Mouse (Mus musculus) forebrain, embryonic 12.5 days (tissue): Measurements from ENCODE around the gene Uvrag. TPM values are rescaled to one million over a fixed set of nuclear protein-coding genes. Genes with fewer than 3 reads are reported as not detected.

Experiments used
- ATAC-seq: fragments of 200-750 bp; cut with Nextera tagmentation; 2 replicates; pipeline ENCODE4 v1.8.0; 2017; ENCODE audit warnings: moderate TSS enrichment; ENCODE audit not compliant: low FRiP score
- H3K27ac ChIP-seq: fragments of 300-500 bp; sonication (generic); 2 replicates; pipeline ENCODE4 v1.5.1; 2016; ENCODE audit warnings: mild to moderate bottlenecking
- H3K27me3 ChIP-seq: fragments of 300-500 bp; sonication (generic); 2 replicates; pipeline ENCODE4 v1.6.1; 2016; ENCODE audit warnings: mild to moderate bottlenecking
- H3K36me3 ChIP-seq: fragments of 300-500 bp; sonication (generic); replicated peaks from 2 replicates; pipeline ENCODE4 v1.6.1; 2016; ENCODE audit warnings: mild to moderate bottlenecking
- H3K4me1 ChIP-seq: fragments of 300-500 bp; sonication (generic); 2 replicates; pipeline ENCODE4 v1.6.1; 2016
- H3K4me2 ChIP-seq: fragments of 300-500 bp; sonication (generic); 2 replicates; pipeline ENCODE4 v1.6.1; 2016; ENCODE audit warnings: mild to moderate bottlenecking, moderate library complexity
- H3K4me3 ChIP-seq: fragments of 300-500 bp; sonication (generic); replicated peaks from 2 replicates; pipeline ENCODE4 v1.5.1; 2016; ENCODE audit warnings: mild to moderate bottlenecking
- H3K9ac ChIP-seq: fragments of 300-500 bp; sonication (generic); 2 replicates; pipeline ENCODE4 v1.6.1; 2016; ENCODE audit warnings: mild to moderate bottlenecking
- H3K9me3 ChIP-seq: fragments of 300-500 bp; sonication (generic); 2 replicates; pipeline ENCODE4 v1.6.1; 2016
- WGBS: fragments of 180-500 bp; shearing (Covaris S2); methylation state at CpG from one replicate; pipeline ENCODE4 v1.1.7; 2016; 5-methylcytosine and 5-hydroxymethylcytosine counted together
- polyA plus RNA-seq: library from polyadenylated mRNA; unstranded; fragments of >200 nt; fragmentation: Nextera tagmentation; extraction: Ambion mirVana; gene quantifications from 2 replicates; pipeline ENCODE4 v1.2.1, GENCODE M21; 2016

The Uvrag gene
- polyA plus RNA-seq, 1 experiment from 2014 or later = 16.1 TPM

DNA sequence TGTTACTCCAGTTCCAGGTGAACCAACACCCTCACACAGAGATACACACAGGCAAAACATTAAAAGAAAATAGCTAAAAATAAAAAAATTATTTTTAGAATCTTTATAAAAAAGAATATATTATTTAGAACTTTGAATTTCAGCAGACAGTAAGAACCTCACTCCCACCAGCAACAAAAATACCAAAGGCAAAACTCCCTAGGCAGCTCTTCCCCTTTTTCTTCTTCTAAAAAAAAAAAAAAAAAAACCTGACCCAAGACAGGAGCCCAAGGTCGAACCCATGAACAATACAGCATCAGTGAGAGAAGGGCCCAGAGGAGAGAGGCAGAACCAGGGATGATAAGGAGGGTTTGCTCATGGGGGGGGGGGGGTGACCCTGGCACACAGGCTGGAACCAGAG, 8.1 kb upstream of the Uvrag start:
- Histone ChIP-seq H3K4me3 (no peak overlapping the region), H3K4me2 (no peak overlapping the region), H3K4me1 (no peaks in the 10 kb centered on the region), H3K9me3 (no peaks in the 10 kb centered on the region), H3K27ac (no peak overlapping the region), H3K9ac (no peak overlapping the region), H3K36me3 (no peaks in the 10 kb centered on the region), H3K27me3 (no peaks in the 10 kb centered on the region)
- WGBS = 61% methylated on average over 1 of the region's 1 CpGs
- no peak for ATAC-seq

DNA sequence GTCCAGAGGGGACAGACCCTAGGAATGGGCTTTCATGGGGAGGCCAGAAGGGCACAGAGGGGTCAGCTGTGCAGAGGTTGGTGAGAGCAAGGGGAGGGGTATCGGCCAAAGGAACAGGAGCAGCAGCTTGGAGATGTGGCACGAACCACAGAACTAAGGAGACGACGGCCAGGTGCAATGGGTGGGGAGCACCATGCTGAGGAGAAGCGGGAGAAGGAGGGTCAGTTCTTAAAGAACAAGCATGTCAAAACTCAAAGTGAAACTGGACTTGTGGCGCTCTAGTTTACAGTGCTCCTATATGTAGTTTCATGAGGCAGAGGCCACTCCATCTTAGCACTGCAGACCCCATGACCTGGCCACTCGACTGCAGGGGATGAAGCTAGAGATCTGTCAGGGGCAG, 6.6 kb upstream of the Uvrag start:
- no peak for ATAC-seq
- H3K4me1 ChIP-seq = no peaks in the 10 kb centered on the region
- no peak overlapping the region for H3K9ac ChIP-seq
- H3K9me3 ChIP-seq = no peaks in the 10 kb centered on the region
- H3K27ac ChIP-seq = no peak overlapping the region
- H3K36me3 ChIP-seq = no peaks in the 10 kb centered on the region
- no peak overlapping the region for H3K4me2 ChIP-seq
- no peak overlapping the region for H3K4me3 ChIP-seq
- 83% methylated on average over 7 of the region's 7 CpGs for WGBS
- H3K27me3 ChIP-seq = no peaks in the 10 kb centered on the region

DNA sequence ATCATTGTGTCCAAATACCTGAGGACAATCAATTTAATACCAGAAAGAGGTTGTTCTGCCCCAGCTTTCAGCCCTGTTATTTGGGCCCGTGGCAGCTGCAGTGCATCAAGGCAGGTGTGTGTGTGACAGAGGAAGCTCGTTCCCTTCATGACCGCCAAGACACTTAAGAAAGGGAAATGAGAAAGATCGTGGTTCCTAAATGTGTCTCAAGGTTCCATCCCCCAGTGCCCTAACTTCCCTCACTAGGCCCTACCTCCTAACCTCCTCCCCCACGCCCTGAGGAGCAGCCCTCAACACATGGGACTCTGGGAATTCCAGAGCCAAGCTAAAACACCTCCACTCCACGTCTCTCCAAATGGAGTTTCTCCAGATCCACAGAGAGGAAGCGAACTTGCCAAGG, 6.0 kb upstream of the Uvrag start:
- WGBS = 82% methylated on average over 7 of the region's 7 CpGs
- 0 out of 2 replicates have a peak, but pooled peaks cover 2% of the 10 kb centered on the region for H3K27me3 ChIP-seq
- no peak for ATAC-seq
- no peak overlapping the region for H3K9ac ChIP-seq
- H3K4me1 ChIP-seq = peaks cover 5% of the 10 kb centered on the region
- no peaks in the 10 kb centered on the region for H3K36me3 ChIP-seq
- no peak overlapping the region for H3K4me2 ChIP-seq
- no peaks in the 10 kb centered on the region for H3K9me3 ChIP-seq
- H3K27ac ChIP-seq = no peak overlapping the region
- H3K4me3 ChIP-seq = no peak overlapping the region

DNA sequence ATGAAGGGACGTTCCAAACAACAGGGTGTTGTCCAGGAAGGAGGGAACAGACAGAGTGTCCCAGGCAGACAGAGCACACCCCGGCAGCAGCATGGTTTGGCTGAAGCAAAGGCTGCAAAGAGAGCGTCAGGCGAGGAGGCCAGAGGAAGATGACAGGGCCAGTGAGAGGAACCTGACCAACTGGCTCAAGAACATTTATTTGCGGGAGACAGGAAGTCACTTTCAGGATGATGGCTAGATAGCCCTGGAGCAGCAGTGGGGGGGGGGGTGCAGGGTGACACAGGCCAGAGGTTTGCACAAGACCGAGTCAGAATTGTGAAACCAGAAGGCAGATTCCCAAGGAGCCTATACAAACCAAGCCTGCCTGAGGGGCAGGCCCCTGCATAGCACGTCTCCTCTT, 5.1 kb upstream of the Uvrag start:
- Histone ChIP-seq H3K4me1 (peaks cover 8% of the 10 kb centered on the region), H3K4me2 (no peak overlapping the region), H3K36me3 (no peaks in the 10 kb centered on the region), H3K27me3 (0 out of 2 replicates have a peak, but pooled peaks cover 2% of the 10 kb centered on the region), H3K9ac (no peak overlapping the region), H3K4me3 (no peak overlapping the region), H3K27ac (no peak overlapping the region), H3K9me3 (no peaks in the 10 kb centered on the region)
- ATAC-seq = no peak
- WGBS = 66% methylated on average over 7 of the region's 7 CpGs

DNA sequence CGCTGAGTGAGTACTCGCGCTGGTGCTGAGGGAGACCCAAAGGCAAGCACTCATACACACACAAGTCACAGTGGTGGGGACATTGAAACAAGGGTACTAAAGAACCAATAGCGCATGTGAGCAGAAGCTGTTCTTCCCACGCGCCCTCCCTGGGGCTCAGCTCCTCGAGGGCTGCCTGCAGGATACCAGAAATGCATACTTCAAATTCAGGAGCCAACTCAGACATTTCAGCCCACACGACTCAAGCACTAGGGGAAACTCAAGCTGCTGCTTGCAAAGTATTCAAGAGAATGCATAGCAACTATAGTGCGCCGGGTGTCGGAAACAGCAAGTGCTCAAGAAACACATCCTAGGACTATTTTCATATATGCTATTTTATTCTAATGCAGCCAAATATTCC, 3.7 kb upstream of the Uvrag start:
- no peak overlapping the region for H3K4me3 ChIP-seq
- H3K36me3 ChIP-seq = no peaks in the 10 kb centered on the region
- 0 out of 2 replicates have a peak, but pooled peaks cover 2% of the 10 kb centered on the region for H3K27me3 ChIP-seq
- no peak overlapping the region for H3K27ac ChIP-seq
- no peak for ATAC-seq
- 72% methylated on average over 11 of the region's 11 CpGs for WGBS
- no peaks in the 10 kb centered on the region for H3K9me3 ChIP-seq
- H3K4me1 ChIP-seq = peaks cover 16% of the 10 kb centered on the region
- H3K4me2 ChIP-seq = no peak overlapping the region
- H3K9ac ChIP-seq = no peak overlapping the region

DNA sequence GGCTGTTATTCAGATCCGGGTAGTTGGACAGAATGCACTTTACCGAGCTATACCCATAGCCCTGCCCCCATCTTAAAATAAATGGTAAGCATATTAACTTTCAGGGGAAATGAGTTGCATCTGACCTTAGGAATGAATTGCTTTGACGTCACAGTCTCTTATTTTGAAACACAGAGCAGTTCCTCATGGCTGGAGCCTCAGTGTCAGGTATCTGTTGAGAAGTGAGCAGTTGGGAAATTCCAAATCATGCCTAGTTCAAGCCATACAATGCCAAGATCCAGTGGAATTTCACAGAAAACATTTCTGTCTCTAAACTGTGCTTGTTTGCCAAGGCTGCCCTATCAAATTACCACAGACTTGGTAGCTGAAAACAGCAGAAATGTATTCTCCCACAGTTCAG, 2.3 kb upstream of the Uvrag start:
- Histone ChIP-seq H3K36me3 (no peaks in the 10 kb centered on the region), H3K4me2 (no peak overlapping the region), H3K27ac (no peak overlapping the region), H3K27me3 (0 out of 2 replicates have a peak, but pooled peaks cover 2% of the 10 kb centered on the region), H3K9ac (no peak overlapping the region), H3K4me1 (peaks cover 21% of the 10 kb centered on the region), H3K9me3 (no peaks in the 10 kb centered on the region), H3K4me3 (no peak overlapping the region)
- WGBS = 75% methylated on average over 3 of the region's 3 CpGs
- no peak for ATAC-seq

DNA sequence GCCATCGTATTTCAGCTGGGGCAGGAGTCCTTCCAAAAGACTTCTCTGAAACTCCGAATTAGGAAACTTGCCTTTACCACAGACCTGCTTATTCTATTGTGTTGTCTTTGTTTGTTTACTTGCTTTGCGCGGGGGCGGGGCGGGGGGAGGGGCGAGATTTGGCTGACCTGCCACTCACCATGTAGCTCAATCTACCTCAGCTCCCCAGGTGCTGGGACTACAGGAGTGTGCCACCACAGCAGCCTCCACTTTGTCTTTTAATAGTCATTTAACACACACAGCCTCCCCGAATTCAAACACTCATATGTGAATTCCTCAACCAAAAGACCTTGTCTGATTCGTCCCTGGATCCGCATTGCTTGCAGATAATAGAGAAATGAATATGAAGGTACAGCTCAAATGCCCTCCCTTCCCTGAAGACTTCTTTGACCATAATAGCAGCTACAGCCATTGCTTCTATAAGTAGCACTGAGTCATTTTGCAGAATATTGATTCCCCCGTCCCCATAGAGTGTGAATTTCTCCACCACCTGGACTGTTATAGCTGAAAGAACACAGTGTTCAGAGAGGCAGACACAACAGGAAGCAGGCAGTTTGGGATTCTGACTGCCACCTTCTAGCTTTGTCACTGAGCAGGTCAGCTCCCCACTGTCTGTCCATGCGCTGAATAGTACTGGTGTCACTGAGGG, 1.1 kb upstream of the Uvrag start:
- WGBS = 30% methylated on average over 12 of the region's 12 CpGs
- Histone ChIP-seq H3K27me3 (0 out of 2 replicates have a peak, but pooled peaks cover 2% of the 10 kb centered on the region), H3K4me1 (peaks cover 21% of the 10 kb centered on the region), H3K9ac (peak overlapping the region; percentile 39; the same call in 1 of the 2 replicates), H3K4me3 (peak overlapping the region; percentile 94), H3K4me2 (peak overlapping the region; percentile 72), H3K27ac (0 out of 2 replicates have a peak overlapping the region, but pooled peaks have one; percentile 50), H3K9me3 (no peaks in the 10 kb centered on the region), H3K36me3 (no peaks in the 10 kb centered on the region)
- no peak for ATAC-seq

DNA sequence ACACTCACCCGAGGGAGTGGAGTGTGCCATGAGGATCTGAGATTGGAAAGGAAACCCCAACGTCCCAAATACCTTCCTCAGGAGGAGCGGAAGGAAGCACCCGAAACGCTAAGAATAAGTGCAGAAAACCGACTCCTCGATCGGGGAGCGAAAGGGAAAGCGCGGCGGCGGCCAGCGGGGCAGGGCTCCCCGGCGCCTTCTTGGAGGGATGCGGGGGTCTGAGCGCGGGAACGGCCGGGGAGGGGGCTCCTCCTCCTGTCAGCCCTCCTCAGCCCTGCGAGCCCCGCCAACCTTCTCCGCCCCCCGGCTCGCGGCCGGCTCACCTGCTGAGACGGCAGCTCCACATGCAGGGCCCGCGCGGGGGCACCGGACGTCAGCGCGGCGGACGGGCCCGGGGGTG, 430 bp downstream of the Uvrag start:
- Histone ChIP-seq H3K9me3 (no peaks in the 10 kb centered on the region), H3K9ac (peak overlapping the region; percentile 90)
- WGBS = 0% methylated on average over 20 of the region's 39 CpGs

DNA sequence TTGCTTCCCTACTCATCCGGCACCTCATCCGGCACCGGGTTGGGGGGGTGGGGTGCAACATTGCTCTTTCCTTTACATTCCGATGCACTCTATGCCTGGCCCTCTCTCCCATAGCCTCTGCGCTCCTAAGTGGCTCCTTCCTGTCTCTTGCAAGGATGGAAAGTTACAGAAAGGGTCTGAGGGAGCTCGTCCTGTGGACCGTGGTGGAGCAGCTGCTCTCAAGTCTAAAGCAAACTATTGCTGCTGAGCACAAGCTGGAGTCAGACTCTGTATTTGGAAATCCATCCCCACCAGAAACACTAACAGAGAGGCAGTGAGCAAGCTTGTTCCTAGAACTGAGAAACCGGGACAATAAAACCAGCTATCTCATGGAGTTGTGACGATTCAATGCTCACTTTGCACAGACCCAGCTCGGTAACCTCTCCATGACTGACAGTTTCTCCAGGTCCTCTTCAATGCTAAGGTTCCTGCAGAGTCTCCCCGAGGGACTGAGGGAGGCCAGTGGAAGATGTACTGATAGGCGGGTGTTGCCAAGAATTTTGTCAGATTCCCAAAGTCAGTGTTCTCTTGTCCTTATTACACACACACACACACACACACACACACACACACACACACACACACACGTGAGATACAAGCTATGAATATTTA, 975 bp downstream of the Uvrag start:
- Histone ChIP-seq H3K9ac (peak overlapping the region; percentile 90), H3K27me3 (0 out of 2 replicates have a peak, but pooled peaks cover 2% of the 10 kb centered on the region), H3K4me2 (peak overlapping the region; percentile 72), H3K4me3 (peak overlapping the region; percentile 94), H3K36me3 (no peaks in the 10 kb centered on the region), H3K9me3 (no peaks in the 10 kb centered on the region), H3K4me1 (peaks cover 21% of the 10 kb centered on the region), H3K27ac (no peak overlapping the region)
- ATAC-seq = no peak
- WGBS = 2% methylated on average over 13 of the region's 13 CpGs

More for the DNA sequence above, 430 bp downstream of the Uvrag start:
- ATAC-seq = no peak
- Histone ChIP-seq H3K36me3 (no peaks in the 10 kb centered on the region), H3K4me2 (peak overlapping the region; percentile 72), H3K4me3 (peak overlapping the region; percentile 94), H3K4me1 (peaks cover 21% of the 10 kb centered on the region), H3K27ac (peak overlapping the region; percentile 87), H3K27me3 (0 out of 2 replicates have a peak, but pooled peaks cover 2% of the 10 kb centered on the region)

DNA sequence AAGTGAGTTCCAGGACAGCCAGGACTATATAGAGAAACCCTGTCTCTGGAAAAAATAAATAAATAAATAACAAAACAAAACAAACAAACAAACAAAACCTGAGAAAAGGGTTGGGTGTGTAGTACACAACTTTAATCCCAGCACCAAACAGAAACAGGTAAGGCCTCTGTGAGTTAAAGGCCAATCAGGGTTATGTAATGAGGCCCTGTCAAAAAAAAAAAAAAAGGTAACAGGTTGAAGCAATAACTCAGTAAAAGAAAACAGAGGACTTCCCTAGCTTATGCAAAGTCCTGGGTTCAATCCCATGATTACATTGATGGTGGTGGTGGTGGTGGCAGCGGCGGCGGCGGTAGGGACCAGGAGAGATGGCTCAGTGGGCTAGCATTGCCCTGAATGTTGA, 3.4 kb downstream of the Uvrag start:
- Histone ChIP-seq H3K36me3 (no peaks in the 10 kb centered on the region), H3K27ac (no peak overlapping the region), H3K4me2 (no peak overlapping the region), H3K4me3 (no peak overlapping the region), H3K4me1 (peaks cover 21% of the 10 kb centered on the region), H3K27me3 (0 out of 2 replicates have a peak, but pooled peaks cover 2% of the 10 kb centered on the region), H3K9me3 (no peaks in the 10 kb centered on the region), H3K9ac (no peak overlapping the region)
- WGBS = 99% methylated on average over 4 of the region's 4 CpGs
- ATAC-seq = no peak

DNA sequence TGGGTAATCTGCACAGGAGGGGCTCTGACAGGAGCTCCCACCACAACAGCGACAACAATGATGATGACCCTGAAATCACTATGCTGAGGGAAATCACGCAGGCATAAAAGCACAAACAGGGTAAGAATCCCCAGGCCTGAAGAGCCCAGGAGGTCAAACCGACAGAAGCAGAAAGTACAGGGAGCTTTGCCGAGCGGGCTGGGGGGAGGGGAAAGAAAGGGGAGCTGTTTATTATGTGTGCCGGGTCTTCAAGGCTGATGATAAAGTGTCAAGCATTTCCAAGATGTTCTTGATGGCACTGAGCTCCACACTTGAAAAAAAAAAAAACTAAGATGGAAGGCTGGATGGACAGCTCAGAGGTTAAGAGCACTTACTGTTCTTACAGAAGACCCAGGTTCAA, 4.2 kb downstream of the Uvrag start:
- Histone ChIP-seq H3K27ac (no peak overlapping the region), H3K9ac (no peak overlapping the region), H3K4me3 (no peak overlapping the region), H3K4me2 (no peak overlapping the region), H3K36me3 (no peaks in the 10 kb centered on the region), H3K9me3 (no peaks in the 10 kb centered on the region), H3K27me3 (no peaks in the 10 kb centered on the region), H3K4me1 (peaks cover 16% of the 10 kb centered on the region)
- 60% methylated on average over 6 of the region's 6 CpGs for WGBS
- ATAC-seq = no peak

DNA sequence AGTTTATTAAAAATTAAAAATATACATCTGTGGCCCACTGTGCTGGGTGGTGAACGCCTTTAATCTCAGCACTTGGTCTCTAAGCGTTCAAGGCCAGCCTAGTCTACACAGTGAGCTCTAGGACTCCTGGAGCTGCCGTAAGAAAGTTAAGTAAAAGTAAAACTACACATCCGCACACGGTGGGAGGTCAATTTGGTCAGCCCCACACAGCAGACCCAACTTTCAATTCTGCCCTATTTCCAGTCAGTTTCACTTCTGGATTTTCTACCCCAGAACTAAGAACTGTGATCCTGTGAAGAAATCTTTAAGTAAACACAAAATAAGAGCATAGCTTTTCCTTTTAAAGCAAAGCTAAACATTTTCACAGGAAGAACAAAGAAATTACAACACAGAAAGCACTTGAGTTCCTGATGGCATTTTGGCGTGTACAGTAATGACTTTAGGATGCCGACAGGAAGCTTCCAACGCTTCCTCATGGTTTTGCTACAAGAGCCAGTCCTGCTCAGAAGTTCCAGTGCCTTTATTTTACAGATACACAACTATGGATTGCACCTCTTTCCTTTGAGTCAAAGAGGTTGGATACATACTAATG, 7.0 kb downstream of the Uvrag start:
- H3K4me3 ChIP-seq = no peak overlapping the region
- no peak overlapping the region for H3K4me2 ChIP-seq
- no peaks in the 10 kb centered on the region for H3K9me3 ChIP-seq
- H3K27ac ChIP-seq = no peak overlapping the region
- H3K9ac ChIP-seq = no peak overlapping the region
- no peaks in the 10 kb centered on the region for H3K4me1 ChIP-seq
- no peaks in the 10 kb centered on the region for H3K27me3 ChIP-seq
- H3K36me3 ChIP-seq = no peaks in the 10 kb centered on the region
- no peak for ATAC-seq
- 92% methylated on average over 8 of the region's 8 CpGs for WGBS
